Mouse (Mus musculus) ES-Bruce4 (cell line): ENCODE measurements around the gene Diaph3. TPM values are rescaled to one million over a fixed set of nuclear protein-coding genes. Genes with fewer than 3 reads are reported as not detected.
"Not testable (repeated sequence)": the region's sequence is repeated elsewhere in the genome, so short reads cannot be mapped to it uniquely, and the experiment has no call there.

Experiments
- H3K27ac ChIP-seq: 2 replicates; pipeline ENCODE4 v1.5.1; 2012; ENCODE audit warnings: low read length, inconsistent platforms; ENCODE audit not compliant: insufficient read depth
- H3K27me3 ChIP-seq: 2 replicates; pipeline ENCODE4 v1.6.1; 2012; ENCODE audit warnings: mild to moderate bottlenecking, low read length, inconsistent platforms; ENCODE audit not compliant: control insufficient read depth, poor library complexity, insufficient read depth, severe bottlenecking
- H3K36me3 ChIP-seq: 2 replicates; pipeline ENCODE4 v1.6.1; 2012; ENCODE audit warnings: inconsistent platforms, mild to moderate bottlenecking, low read length, moderate library complexity; ENCODE audit not compliant: control insufficient read depth, poor library complexity, insufficient read depth, severe bottlenecking
- H3K4me1 ChIP-seq: one replicate; pipeline ENCODE4 v1.8.1; 2011; ENCODE audit warnings: low read length; ENCODE audit not compliant: control insufficient read depth, insufficient read depth
- H3K4me3 ChIP-seq: 2 replicates; pipeline ENCODE4 v1.5.1; 2011; ENCODE audit warnings: low read depth, mild to moderate bottlenecking, low read length
- H3K9ac ChIP-seq: 2 replicates; pipeline ENCODE4 v1.6.1; 2012; ENCODE audit warnings: low read depth, mild to moderate bottlenecking, inconsistent platforms; ENCODE audit not compliant: poor library complexity, severe bottlenecking
- H3K9me3 ChIP-seq: replicated peaks from 2 replicates; pipeline ENCODE4 v1.6.1; 2012; ENCODE audit warnings: mild to moderate bottlenecking, low read length, inconsistent platforms; ENCODE audit not compliant: control insufficient read depth, poor library complexity, insufficient read depth, severe bottlenecking
- CTCF ChIP-seq: IDR thresholded peaks from one replicate; pipeline ENCODE4 v1.8.1; 2011; ENCODE audit warnings: low read depth, low read length
- EP300 ChIP-seq: IDR thresholded peaks from 2 replicates; pipeline ENCODE4 v1.6.1; 2011; ENCODE audit warnings: low read depth, low read length; ENCODE audit not compliant: insufficient read depth
- POLR2A ChIP-seq: IDR thresholded peaks from one replicate; pipeline ENCODE4 v1.8.1; 2011; ENCODE audit warnings: low read length; ENCODE audit not compliant: insufficient read depth
- polyA plus RNA-seq: library from polyadenylated mRNA; stranded (reverse); fragments of >200 nt; gene quantifications from 2 replicates; pipeline ENCODE4 v1.2.4, GENCODE M21; 2011; ENCODE audit warnings: low read depth; ENCODE audit not compliant: missing spikeins, insufficient read depth, insufficient read length

Diaph3 gene
- polyA plus RNA-seq, 1 experiment = 55.4 TPM

- H3K27me3 ChIP-seq = no peaks in the 10 kb centered on the region
- no peaks in the 10 kb centered on the region for H3K4me1 ChIP-seq
- TF ChIP-seq POLR2A = no peak
- TF ChIP-seq EP300 = no peak
- no peak overlapping the region for H3K27ac ChIP-seq
- H3K9me3 ChIP-seq = peaks cover 7% of the 10 kb centered on the region
- peaks cover 2% of the 10 kb centered on the region; the same call in 1 of the 2 replicates for H3K36me3 ChIP-seq
- H3K4me3 ChIP-seq = no peak overlapping the region
- H3K9ac ChIP-seq = no peak overlapping the region
These were observed 49.9 kb downstream of the Diaph3 start for GRCm38 (mm10) chr14:87091108-87091507.

- H3K4me3 ChIP-seq = no peak overlapping the region
- peaks cover 7% of the 10 kb centered on the region for H3K9me3 ChIP-seq
- peak overlapping the region; percentile 90 for H3K27ac ChIP-seq
- no peaks in the 10 kb centered on the region for H3K27me3 ChIP-seq
- H3K9ac ChIP-seq = no peak overlapping the region
- no peaks in the 10 kb centered on the region for H3K4me1 ChIP-seq
- TF ChIP-seq POLR2A (no peak), EP300 (no peak), CTCF (no peak)
- peaks cover 2% of the 10 kb centered on the region; the same call in 1 of the 2 replicates for H3K36me3 ChIP-seq
These were observed 52.1 kb downstream of the Diaph3 start for GRCm38 (mm10) chr14:87088928-87089327.

GRCm38 (mm10) chr14:87088456-87088855 lies 52.6 kb downstream of the Diaph3 start:
- Histone ChIP-seq H3K36me3 (peaks cover 2% of the 10 kb centered on the region; the same call in 1 of the 2 replicates), H3K9ac (no peak overlapping the region), H3K4me1 (no peaks in the 10 kb centered on the region), H3K4me3 (no peak overlapping the region), H3K27ac (peak overlapping the region; percentile 90), H3K9me3 (peaks cover 7% of the 10 kb centered on the region), H3K27me3 (no peaks in the 10 kb centered on the region)
- TF ChIP-seq POLR2A (no peak), CTCF (no peak), EP300 (no peak)

GRCm38 (mm10) chr14:87087996-87088395 lies 53.0 kb downstream of the Diaph3 start:
- H3K36me3 ChIP-seq = peaks cover 2% of the 10 kb centered on the region; the same call in 1 of the 2 replicates
- peak overlapping the region; percentile 86 for H3K27ac ChIP-seq
- H3K9ac ChIP-seq = no peak overlapping the region
- TF ChIP-seq POLR2A = no peak
- no peak for TF ChIP-seq CTCF
- TF ChIP-seq EP300 = no peak
- no peak overlapping the region for H3K4me3 ChIP-seq
- no peaks in the 10 kb centered on the region for H3K4me1 ChIP-seq
- peaks cover 7% of the 10 kb centered on the region for H3K9me3 ChIP-seq
- H3K27me3 ChIP-seq = no peaks in the 10 kb centered on the region

DNA sequence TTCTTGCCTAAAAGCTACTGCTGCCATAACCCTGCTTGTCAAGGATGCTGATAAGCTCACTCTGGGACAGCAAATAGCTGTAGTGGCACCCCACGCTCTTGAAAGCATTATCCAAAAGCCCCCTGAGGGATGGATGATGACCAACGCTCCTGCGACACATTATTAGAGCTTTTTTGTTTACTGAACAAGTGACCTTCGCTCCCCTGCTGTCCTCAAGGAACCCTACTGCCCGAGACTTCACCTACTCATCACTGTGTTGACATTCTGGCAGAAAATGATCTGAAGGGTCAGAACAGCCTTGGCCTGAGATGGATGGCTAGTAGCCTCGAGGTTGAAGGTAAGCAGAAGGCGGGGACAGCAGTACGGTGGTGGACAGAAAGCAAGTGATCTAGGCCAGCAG lies 56.1 kb downstream of the Diaph3 start:
- H3K4me1 ChIP-seq, H3K27ac ChIP-seq, H3K9ac ChIP-seq, H3K4me3 ChIP-seq, H3K9me3 ChIP-seq, H3K27me3 ChIP-seq, H3K36me3 ChIP-seq: not testable (repeated sequence)

- H3K9ac ChIP-seq = no peak overlapping the region
- no peaks in the 10 kb centered on the region for H3K36me3 ChIP-seq
- no peak overlapping the region for H3K4me3 ChIP-seq
- no peaks in the 10 kb centered on the region for H3K4me1 ChIP-seq
- H3K27ac ChIP-seq = no peak overlapping the region
- peaks cover 7% of the 10 kb centered on the region for H3K9me3 ChIP-seq
- H3K27me3 ChIP-seq = no peaks in the 10 kb centered on the region
- no peak for TF ChIP-seq POLR2A
- no peak for TF ChIP-seq EP300
- no peak for TF ChIP-seq CTCF
These were observed 57.1 kb downstream of the Diaph3 start for GRCm38 (mm10) chr14:87083911-87084310.

- no peak for TF ChIP-seq POLR2A
- no peak for TF ChIP-seq EP300
- no peak for TF ChIP-seq CTCF
- no peak overlapping the region for H3K9ac ChIP-seq
- H3K9me3 ChIP-seq = no peaks in the 10 kb centered on the region
- no peak overlapping the region for H3K4me3 ChIP-seq
- no peaks in the 10 kb centered on the region for H3K4me1 ChIP-seq
- H3K27me3 ChIP-seq = no peaks in the 10 kb centered on the region
- H3K27ac ChIP-seq = no peak overlapping the region
- no peaks in the 10 kb centered on the region for H3K36me3 ChIP-seq
These were observed 61.3 kb downstream of the Diaph3 start for GRCm38 (mm10) chr14:87079725-87080124.
